Mouse (Mus musculus) monocyte, adult 2 months (primary cell): Measurements from ENCODE around the gene Whrn.

Experiments
- DNase-seq, 2 experiments: peaks; one replicate each; pipeline ENCODE4 v3.0.0; 2022; ENCODE audit warnings: low spot score in 2 of 2, low read depth in 1 of 2

The Whrn gene

DNA sequence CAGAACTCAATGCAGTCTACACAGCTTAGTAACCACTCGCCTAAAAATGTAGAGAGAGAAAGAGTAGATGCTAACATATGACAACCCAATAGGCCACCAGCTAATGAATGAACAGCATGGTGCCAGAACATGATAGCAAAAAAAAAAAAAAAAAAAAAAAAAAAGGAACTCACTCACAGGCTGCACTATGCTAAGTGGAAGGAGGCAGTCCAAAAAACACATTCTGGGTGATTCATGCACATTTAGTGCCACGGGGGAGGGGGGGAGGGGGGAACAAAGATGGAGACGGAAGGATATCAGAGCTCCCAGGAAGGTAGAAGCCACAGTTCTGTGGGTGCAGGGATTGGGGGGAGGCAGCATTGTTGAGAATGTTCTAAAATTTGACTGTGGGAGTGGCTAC is 43.2 kb downstream of the Whrn start:
- no peak for DNase-seq

- DNase-seq: no peak
Observed at GRCm38 (mm10) chr4:63450551-63450950, 45.2 kb downstream of the Whrn start.

GRCm38 (mm10) chr4:63444362-63445066 is 51.3 kb downstream of the Whrn start:
- DNase-seq: no peak

DNA sequence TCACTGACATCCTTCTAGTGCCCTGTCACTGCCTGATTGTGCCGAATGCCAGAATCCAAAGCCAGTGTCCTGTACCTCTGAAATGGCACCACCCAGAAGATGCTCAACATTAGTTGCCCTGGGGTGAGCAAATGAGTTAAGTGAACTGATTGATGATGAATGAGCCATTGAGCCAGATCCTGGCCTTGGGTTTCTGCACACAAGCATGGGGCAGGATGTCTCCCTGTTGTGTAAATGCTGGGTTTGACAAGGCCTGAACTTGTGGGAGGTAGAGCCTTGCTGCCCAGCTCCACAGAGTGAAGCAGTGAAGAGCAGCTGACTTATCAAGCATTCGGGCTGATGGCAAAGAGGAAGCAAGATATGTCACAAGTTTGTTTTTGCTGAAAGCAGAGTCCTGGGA is 52.7 kb downstream of the Whrn start:
- DNase-seq: no peak

- DNase-seq: no peak
Observed at GRCm38 (mm10) chr4:63441616-63442015, 54.2 kb downstream of the Whrn start.

DNA sequence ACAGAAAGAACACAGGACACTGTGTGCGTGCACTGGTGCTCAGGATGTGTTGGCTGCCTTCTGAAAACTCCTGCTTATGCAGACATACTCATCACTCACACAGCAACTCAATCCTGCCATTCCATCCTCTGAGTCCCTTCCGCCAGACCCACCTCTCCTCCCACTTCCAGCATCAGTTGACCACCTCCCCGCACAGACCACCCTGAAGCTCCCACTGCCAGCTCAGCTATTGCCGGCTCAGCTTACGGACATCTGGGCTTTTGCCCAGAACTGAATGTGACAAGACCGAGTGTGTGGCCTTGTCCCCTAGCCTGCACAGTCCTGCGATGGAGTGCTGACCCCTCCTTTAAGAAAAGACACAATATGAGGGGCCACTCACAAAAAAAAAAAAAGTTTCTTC is 55.5 kb downstream of the Whrn start:
- DNase-seq: no peak

GRCm38 (mm10) chr4:63437968-63438367 is 57.8 kb downstream of the Whrn start:
- no peak for DNase-seq

DNA sequence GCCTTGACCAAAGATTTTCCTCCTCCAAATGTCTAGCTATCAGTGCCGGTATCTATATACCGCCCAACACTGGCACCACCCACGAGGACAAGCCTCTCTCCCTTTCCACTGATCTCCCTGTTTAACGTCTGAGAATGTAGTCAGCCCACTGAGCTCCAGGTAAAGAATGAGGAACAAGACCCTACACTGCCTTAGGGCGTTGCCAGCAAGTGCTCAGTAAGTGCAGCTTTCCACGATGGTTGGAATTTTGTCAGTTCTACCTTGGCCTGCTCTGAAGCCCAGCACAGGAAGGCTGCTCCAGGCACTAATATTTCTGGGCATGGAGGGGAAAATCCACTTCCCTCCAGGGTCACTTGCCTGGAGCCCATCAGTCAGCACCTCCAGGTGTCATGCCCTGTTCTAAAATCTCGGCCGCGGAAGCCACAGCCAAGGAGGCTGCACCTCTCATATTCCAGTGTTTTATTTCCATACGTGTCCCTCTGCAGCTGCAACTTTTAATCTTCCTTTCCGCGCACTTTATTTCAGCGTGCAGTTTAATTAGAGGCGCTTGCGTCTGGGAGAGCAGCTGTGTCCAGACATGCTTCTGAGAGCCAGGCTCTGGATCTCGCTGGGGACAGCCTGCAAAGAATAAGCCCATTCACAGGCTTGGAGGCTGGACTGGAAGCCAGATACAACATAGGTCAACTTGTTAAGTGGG is 58.5 kb downstream of the Whrn start:
- DNase-seq: no peak

GRCm38 (mm10) chr4:63435402-63435801 is 60.4 kb downstream of the Whrn start:
- DNase-seq: no peak

DNA sequence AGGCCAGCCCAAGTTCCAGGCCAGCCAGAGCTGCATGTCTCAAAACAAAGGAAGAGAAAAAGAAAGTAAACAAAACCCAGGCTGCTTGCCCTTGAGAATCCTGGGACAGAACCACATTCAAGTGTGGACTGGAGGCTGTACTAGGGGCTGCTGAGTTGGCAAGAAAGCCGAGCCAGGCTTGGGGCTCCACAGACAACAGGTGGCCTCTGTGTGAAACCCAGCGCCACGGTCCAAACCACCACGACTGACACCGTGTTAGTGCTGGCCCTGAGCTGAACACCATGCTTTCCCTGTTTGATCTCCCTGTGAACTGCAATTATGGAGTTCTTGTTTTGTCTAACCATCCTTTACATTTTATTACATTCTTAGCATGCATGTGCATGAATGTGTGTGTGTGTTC is 64.7 kb downstream of the Whrn start:
- DNase-seq: no peak

DNA sequence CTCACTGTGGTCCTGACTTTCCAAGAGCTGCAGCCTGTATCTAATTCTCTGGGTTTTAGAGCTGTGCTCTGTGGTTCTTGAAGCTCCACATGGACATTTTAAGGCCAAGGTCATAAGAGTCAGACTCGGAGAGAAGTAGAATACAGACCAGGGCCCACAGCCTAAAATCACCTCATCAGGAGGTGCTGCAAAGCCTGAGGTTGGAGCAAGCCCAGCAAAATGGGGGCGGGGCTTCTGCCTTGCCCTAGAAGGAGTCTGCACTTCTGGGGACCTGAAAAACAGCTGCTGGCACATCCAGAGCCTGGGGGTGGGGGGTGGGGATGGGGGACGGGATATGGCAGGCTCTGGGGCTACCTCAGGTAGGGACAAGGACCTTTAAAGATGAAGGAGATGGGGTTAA is 65.4 kb downstream of the Whrn start:
- DNase-seq: no peak

DNA sequence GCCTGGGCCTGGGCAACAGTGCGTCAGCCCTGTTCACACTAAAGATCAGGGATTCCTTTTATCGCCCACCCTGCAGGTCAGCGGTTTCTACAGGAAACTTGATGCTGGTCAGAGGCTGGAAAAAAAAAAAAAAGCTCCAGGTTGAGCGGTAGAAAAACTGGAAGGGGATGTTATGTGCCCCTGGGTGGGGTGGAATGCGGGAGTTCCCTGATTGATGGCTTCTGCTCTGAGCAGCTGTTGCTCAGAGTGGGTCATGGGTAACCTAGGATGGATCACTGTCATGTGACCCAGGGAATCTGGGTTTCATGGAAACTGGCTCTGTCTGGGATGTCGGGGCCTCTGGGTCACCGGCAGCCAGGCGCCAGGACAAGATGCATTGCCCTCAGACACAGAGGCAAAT is 69.5 kb downstream of the Whrn start:
- no peak for DNase-seq

- DNase-seq: no peak
Observed at GRCm38 (mm10) chr4:63423811-63424210, 72.0 kb downstream of the Whrn start.

- DNase-seq: no peak
Observed at GRCm38 (mm10) chr4:63423231-63423630, 72.6 kb downstream of the Whrn start.

GRCm38 (mm10) chr4:63420143-63420920 is 75.5 kb downstream of the Whrn start:
- no peak for DNase-seq

DNA sequence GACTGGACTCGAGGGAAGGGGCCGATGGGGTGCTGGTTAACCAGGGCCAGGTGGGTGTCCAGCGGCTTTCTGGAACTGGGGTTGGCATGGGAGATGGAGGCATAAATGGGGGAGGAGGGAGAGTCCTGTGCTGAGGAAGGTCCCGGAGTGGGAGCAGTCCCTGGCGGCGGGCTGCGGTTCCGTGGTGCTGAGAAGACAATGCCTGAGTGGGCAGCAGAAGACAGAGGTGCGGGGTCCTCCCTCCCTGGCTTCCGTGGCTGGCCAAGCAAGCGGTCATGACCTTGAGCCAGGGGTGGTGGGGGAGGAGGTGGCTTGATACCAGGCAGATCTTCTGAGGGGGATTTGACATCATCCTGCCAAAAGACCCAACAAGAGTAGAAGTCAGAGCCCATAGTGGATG is 77.5 kb downstream of the Whrn start:
- no peak for DNase-seq

GRCm38 (mm10) chr4:63417318-63417957 is 78.4 kb downstream of the Whrn start:
- DNase-seq: peak in 1 of 2 experiments; percentile 54

GRCm38 (mm10) chr4:63414951-63415350 is 80.8 kb downstream of the Whrn start:
- no peak for DNase-seq

GRCm38 (mm10) chr4:63411222-63411621 is 84.6 kb downstream of the Whrn start:
- DNase-seq: no peak

DNA sequence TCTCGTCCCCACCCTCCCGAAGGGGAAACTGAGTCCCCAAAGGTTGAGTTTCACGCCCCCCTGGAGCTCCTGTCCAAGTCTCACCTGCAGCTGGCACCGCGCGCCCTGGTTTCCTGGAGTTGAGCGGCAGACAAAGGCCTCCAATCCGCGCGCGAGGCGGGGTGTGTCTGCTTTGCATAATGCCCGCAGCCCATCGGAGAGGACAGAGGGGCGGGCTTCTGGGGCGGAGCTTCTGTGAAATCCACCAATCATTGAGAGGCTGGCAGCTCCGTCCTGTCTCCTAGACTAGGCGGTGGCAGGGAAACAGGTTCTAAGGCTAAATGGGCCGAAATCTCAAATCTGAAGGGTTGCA is 85.2 kb downstream of the Whrn start:
- peak; percentile 73 to 85 for DNase-seq

DNA sequence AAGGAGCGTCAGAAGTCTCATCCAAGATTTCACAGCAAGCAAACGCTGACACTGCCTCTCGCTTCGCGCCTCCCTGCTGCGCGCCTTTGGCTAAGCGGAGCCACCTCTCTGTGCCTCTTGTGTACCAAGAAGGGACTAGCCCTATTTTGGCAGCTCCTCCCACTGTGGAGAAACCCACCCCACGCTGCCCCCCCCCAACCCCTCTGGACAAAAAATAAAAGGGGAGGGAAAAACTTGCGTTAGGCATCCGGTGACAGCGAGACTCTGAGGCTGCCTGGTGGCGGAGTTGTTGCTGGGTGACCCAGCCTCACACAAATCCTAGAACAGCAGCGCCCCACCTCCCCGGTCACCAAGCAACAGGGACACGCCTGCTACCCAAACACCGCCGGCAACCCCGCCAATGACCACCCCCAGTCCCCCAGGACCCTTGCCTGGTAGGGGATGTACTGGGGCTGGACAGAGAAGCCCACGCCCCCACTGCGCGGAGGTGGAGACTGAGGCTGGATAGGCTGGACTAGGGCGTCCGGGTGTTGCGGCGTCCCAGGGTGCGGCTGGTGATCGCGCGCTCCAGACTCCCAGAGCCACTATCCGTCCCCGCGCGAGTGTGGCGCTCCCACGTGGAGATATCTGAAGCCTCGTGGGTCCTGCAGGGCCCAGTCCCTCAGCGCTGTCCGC is 85.7 kb downstream of the Whrn start:
- DNase-seq: no peak
